Mouse (Mus musculus): ENCODE results near the gene Rfc5.
"Not testable (repeated sequence)": the region's sequence is repeated elsewhere in the genome, so short reads cannot be mapped to it uniquely, and the experiment has no call there.

The Rfc5 gene

DNA sequence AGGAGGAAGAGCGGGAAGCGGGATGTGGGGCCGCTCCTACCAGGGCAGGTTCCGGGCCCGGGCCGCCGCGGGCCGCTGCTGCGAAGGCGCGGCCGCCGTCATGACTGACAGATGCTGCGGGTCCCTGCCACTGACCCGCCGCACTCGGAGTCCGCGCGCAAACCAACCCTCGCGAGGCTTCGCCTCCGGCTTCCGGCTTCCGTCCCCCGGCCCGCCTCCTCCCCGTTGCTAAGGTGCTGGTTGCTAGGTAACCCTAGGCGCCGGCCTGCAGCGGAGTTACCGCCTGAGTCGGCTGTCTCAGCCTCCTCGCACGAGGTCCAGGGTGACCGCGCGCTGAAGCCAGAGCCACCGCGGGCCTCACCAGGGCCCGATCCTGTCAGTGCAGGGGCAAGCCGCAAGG, at the start of gene Rfc5:
Gene Rfc5, minus strand, starts transcription at position 171 of the 400 bp plus-strand sequence.
- peak; percentile 90 to 93 for DNase-seq (ENCODE audit: low spot score in 2 of 2)

DNA sequence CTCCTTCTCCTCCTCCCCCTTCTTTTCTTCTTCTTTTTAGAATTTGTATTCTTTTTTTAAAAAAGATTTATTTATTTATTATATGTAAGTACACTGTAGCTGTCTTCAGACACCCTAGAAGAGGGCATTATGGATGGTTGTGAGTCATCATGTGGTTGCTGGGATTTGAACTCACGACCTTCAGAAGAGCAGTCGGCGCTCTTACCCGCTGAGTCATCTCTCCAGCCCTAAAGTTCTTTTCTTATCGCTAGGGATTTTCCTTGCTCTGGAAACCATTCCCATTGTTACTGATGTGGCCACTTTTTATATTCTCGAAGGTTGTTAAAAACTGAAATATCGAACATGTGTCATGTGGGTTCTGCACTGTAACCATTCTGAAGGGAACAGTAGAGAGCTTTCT, 44.7 kb upstream of the Rfc5 start:
- not testable (repeated sequence) for DNase-seq (ENCODE audit: low spot score in 2 of 2)

- DNase-seq (ENCODE audit: low spot score in 2 of 2), result no peak
These were observed 28.6 kb upstream of the Rfc5 start for GRCm38 (mm10) chr5:117417442-117417841.

DNA sequence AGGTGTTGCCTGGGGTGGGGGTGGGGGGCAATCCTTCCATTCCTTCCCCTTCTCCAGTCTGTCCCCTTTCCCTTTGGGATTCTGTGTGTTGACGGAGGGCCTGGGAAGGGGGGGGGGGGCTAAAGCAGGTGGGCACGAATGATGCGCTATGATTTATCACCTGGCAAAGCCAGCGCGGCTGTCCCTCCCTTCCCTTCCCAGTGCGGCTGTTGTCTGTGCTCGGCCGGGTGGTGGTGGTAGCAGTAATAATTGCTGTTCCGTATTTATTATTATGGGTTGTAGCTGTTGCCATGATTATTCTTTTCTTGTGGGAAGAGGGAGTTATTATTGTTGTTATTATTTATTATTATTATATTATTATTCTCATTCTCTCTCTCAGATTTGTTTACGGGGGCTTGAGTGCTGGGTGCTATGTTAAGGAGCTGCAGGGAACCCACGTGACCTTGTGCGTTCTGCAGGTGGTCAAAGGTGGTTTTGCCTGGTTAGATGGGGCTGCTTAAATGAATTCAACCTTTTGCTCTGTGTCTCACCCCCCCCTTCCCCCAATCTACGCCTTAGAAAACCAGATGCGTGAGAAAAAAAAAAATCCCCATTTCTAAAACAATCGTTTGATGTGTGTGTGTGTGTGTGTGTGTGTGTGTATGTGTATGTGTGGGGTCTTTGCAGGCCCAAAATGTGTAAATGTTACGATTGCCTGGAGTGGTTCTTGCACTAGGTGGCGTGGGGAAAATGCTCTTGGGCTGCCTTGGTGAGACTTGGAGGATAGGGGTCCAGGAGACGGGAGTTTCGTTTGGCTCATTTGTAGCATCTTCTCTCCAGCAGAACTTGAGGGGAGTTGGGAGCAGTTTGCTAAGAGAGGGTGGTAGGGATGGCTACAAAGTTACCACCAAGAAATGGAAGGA, 26.4 kb upstream of the Rfc5 start:
- DNase-seq (ENCODE audit: low spot score in 2 of 2), result peak; percentile 13 to 16

DNA sequence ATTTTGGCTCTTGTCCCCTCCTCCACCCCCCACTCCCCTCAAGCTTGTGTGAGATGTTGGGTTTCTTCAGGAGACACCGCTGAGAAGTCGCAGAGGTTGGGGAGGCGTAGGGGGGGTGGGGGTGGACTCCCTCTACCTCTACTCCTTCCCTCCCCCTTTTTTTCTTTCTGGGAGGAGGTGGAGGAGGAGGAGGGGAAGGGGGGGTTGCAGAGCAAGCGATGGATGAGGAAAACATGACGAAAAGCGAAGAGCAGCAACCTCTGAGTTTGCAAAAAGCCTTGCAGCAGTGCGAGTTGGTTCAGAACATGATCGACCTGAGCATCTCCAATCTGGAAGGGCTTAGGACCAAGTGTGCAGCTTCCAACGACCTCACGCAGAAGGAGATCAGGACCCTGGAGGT, 25.8 kb upstream of the Rfc5 start:
- DNase-seq (ENCODE audit: low spot score in 2 of 2), result peak in 1 of 2 experiments; percentile 13

DNA sequence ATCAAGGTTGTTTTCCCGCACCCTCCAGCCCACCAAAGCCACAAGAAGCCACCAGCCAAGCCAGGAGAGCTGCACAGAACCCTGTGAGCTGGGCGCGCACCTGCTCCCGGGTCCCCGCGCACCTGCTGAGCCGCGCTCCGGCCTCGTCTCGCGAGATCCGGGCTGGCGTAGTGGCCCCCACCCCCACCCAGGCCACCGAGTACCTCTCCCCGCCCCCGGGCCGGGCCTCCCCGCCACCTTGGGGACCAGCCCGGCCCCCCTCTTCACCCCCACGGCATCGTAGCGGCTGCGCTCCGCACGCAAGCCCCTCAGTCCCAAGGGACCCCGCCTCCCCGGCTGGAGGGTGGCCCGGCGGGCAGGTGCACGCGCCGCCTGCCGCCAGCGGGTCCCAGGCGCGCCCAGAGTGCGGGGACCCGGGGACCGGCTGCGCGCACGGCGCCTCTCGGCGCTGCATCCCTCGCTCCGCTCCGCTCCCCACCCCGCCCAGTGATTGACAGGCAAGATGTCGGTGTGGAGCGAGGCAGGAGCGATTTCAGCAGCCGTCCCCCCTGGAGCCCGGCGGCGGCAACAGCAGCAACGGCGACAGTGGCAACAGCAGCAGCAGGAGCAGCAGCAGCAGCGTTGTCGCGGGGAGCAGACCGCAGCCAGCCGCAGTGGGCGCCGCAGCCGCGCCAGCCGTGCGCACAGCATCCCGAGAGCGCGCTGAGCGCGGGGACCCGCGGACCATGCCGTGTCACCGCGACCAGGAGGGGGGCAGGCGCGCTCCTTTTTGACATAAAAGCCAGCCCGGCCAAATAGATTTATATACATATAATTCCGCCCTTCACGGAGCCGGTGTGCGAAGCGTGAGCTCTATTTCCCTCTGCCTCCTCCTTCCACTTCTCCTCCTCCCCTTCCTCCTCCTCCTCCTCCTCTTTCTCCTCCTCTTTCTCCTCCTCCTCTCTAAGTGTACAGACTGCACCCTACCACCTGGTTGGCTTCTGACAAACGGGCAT, 25.0 kb upstream of the Rfc5 start, which contains the start of gene Ksr2:
Gene Ksr2, plus strand, starts transcription at position 494 of the 995 bp plus-strand sequence.
- peak; percentile 63 to 71 for DNase-seq (ENCODE audit: low spot score in 2 of 2)

DNA sequence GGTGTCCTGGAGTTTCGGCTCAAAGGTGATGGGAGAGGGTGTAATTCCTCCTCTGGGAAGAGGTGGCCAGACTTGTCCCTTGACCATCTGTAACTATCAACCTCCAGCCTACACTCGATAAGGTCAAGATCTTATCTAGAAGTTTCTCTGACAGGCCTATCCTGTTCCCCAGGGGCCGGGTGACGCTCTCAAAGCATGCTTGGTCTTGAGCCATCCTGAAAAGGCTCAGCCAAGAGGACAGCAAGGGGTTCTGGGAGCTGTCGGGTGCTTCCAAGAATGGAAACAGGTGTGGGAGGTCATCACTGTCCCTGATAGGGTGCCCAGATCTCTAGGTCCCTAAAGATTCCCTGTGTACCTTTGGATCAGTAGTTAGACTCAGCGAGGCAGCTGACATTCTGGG, 20.5 kb upstream of the Rfc5 start:
- DNase-seq (ENCODE audit: low spot score in 2 of 2), result no peak

- DNase-seq (ENCODE audit: low spot score in 2 of 2), result no peak
These were observed 19.4 kb upstream of the Rfc5 start for GRCm38 (mm10) chr5:117408216-117408615.

- DNase-seq (ENCODE audit: low spot score in 2 of 2), result not testable (repeated sequence)
These were observed 15.8 kb upstream of the Rfc5 start for GRCm38 (mm10) chr5:117404671-117405070.

- DNase-seq (ENCODE audit: low spot score in 2 of 2), result no peak
These were observed 14.8 kb upstream of the Rfc5 start for GRCm38 (mm10) chr5:117403609-117404008.

DNA sequence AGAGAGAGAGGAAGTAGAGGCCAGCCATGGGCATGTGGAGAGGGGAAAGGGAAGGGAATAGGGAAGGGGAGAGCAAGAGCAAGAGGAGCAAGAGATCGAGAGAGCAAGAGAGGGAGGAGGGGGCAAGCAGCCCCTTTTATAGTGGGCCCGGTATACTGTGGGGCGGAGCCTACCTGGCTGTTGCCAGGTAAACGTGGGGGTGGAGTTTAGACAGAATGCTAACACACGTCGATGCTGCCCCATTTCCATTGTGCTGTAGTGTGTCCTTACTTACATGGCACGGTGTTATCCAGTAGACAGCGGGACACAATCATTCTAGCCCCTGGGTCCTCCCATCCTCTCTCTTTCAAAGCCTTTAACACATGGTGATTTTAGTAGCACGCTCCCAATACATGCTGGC, 10.4 kb upstream of the Rfc5 start:
- no peak for DNase-seq (ENCODE audit: low spot score in 2 of 2)

DNA sequence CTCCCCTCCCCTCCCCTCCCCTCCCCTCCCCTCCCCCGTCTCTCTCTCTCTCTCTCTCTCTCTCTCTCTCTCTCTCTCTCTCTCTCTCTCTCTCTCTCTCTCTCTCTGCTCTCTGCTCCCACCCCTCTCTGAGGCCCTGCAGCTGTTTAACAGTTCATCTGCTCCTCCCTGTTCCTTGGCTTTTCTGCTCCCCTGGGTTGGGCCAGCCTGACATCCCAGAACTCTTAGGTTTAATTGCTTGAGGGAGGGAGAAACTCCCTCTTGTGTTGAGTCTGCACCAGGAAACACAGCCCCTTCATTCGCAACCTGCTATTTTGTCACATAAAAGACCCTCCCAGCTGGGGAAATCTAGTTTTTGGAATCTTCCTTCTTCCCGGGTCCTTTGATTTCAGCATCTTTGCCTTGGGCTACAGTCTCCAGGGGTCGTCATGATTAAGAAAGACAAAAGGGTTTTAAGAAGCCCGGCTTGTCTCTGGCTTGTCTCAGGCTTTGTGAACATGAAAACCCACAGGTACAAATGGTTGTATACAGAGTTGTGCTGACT, 9.2 kb upstream of the Rfc5 start:
- DNase-seq (ENCODE audit: low spot score in 2 of 2), result no peak

- DNase-seq (ENCODE audit: low spot score in 2 of 2), result no peak
These were observed 8.5 kb upstream of the Rfc5 start for GRCm38 (mm10) chr5:117397371-117397770.

DNA sequence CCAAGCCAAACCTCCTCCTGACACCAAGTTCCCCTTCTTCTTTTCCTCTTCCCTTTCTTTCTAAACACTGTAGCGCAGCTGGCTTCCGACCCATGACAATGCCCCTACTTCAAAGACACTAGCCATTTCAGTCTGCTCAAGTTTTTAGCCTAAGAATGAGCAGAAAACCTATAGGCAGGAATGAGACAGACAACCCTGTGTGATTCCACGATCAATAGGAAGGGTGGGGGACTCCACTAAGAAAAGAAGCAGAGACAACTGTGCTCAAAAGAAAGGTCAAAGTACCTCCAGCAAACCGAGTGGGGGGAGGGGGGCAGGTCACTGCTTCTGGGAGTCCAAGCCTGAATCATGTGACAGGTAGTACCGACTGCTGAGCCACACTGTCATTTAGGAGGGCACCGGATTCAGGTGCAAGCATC, 7.8 kb upstream of the Rfc5 start:
- DNase-seq (ENCODE audit: low spot score in 2 of 2), result no peak

DNA sequence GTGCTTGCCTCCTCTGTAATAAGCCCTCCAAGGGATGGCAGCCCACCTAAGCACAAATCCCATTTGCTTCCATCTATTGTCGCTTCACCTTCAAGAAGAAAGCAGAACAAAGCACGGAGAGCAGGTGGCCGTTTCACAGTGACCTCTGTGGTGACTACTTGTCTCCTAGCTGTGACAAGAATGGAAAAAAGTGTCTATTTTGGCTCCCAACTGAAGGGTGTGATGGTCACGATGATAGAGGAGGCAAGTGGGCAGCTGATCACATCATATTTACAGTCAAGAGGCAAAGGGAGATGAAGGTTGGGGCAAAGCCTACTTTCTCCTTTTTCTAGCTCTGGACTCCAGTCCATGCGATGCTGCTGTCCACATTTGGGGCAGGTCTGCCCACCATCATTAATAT, 7.0 kb upstream of the Rfc5 start:
- no peak for DNase-seq (ENCODE audit: low spot score in 2 of 2)

DNA sequence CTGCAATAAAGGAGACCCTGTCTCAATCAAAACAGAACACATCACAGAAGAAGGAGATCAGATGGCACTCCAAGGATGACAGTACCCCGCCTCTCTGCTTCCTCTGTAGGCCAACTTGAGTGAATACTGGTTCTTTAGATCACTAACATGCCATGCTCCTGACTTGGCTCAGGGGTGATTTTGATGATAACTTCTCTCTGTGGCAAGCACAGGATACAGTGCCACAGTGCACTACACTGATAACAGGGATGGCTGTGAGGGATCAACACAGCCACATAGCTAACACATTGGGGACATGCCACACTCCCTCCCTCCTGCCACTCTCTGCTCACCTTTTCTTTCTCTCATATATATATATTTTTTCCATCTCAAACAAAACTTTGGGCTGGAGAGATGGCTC, 2.0 kb upstream of the Rfc5 start:
- DNase-seq (ENCODE audit: low spot score in 2 of 2), result no peak

- DNase-seq (ENCODE audit: low spot score in 2 of 2), result no peak
These were observed 523 bp downstream of the Rfc5 start for GRCm38 (mm10) chr5:117388296-117388751.

DNA sequence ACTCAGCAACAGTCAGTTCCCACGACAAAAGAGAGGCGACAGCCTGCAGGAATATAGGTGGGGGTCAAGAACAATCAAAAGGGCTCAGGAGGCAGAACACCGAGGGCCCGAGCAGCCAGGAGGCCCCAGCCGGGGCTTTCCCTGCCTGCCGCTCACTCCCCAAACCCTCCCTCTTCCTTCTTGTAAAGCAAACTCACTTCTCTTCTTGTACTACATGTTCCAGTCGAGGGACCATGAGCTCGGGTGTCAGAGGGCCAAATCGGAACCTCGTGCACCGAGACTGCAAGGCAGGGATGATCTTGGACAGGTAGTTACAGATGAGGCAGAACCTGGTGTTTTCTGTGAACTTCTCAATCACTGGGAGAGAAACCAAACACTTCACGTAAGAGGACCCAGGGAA, 5.6 kb downstream of the Rfc5 start:
- DNase-seq (ENCODE audit: low spot score in 2 of 2), result no peak

- no peak for DNase-seq (ENCODE audit: low spot score in 2 of 2)
These were observed 7.1 kb downstream of the Rfc5 start for GRCm38 (mm10) chr5:117381785-117382184.

- DNase-seq (ENCODE audit: low spot score in 2 of 2), result no peak
These were observed 8.6 kb downstream of the Rfc5 start for GRCm38 (mm10) chr5:117380199-117380598.

- DNase-seq (ENCODE audit: low spot score in 2 of 2), result not testable (repeated sequence)
These were observed 11.1 kb downstream of the Rfc5 start for GRCm38 (mm10) chr5:117377731-117378130.

DNA sequence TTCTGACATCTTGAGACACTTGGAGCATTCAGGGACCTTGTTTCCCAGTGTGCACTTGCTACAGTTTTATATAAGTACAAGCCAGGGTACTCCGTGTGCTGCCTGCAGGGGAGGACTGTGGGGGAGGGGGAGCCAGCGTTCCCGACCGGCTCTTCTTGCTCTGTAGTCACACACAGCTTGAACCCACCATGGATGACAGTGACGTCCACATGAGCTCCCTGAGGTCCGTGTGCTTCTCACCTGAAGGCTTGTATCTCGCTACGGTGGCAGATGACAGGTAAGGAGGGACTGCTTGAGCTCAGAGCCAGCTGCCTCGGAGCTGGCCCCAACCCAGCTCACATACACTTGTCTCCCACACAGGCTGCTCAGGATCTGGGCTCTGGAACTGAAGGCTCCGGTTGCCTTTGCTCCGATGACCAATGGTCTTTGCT, 12.5 kb downstream of the Rfc5 start:
- DNase-seq (ENCODE audit: low spot score in 2 of 2), result no peak
